Mouse (Mus musculus) lung, postnatal 0 days (tissue): ENCODE data around the gene 1700001C19Rik. TPM values are rescaled to one million over a fixed set of nuclear protein-coding genes. Genes with fewer than 3 reads are reported as not detected.

Experiments used
- ATAC-seq: fragments of 200-750 bp; cut with Nextera tagmentation; 2 replicates; pipeline ENCODE4 v1.8.0; 2017; ENCODE audit warnings: moderate library complexity
- DNase-seq: peaks from one replicate; pipeline ENCODE4 v3.0.0-alpha.2; 2016; ENCODE audit warnings: low spot score
- H3K27ac ChIP-seq: fragments of 300-500 bp; sonication (generic); 2 replicates; pipeline ENCODE4 v1.5.1; 2014; ENCODE audit warnings: antibody characterized with exemption, mild to moderate bottlenecking, low read length, mixed read lengths
- H3K27me3 ChIP-seq: fragments of 300-500 bp; sonication (generic); replicated peaks from 2 replicates; pipeline ENCODE4 v1.6.1; 2014; ENCODE audit warnings: low read length, mixed read lengths; ENCODE audit not compliant: insufficient read depth
- H3K36me3 ChIP-seq: fragments of 300-500 bp; sonication (generic); 2 replicates; pipeline ENCODE4 v1.6.1; 2014; ENCODE audit warnings: low read length, mixed read lengths; ENCODE audit not compliant: insufficient read depth
- H3K4me1 ChIP-seq: fragments of 300-500 bp; sonication (generic); 2 replicates; pipeline ENCODE4 v1.6.1; 2014; ENCODE audit warnings: antibody characterized with exemption, low read depth, low read length, mixed read lengths; ENCODE audit not compliant: insufficient read depth
- H3K4me2 ChIP-seq: fragments of 300-500 bp; sonication (generic); replicated peaks from 2 replicates; pipeline ENCODE4 v1.6.1; 2014; ENCODE audit warnings: low read depth, mild to moderate bottlenecking, low read length, moderate library complexity, mixed read lengths
- H3K4me3 ChIP-seq: fragments of 300-500 bp; sonication (generic); 2 replicates; pipeline ENCODE4 v1.5.1; 2014; ENCODE audit warnings: low read depth, low read length
- H3K9ac ChIP-seq: fragments of 300-500 bp; sonication (generic); replicated peaks from 2 replicates; pipeline ENCODE4 v1.6.1; 2014; ENCODE audit warnings: low read depth, mild to moderate bottlenecking
- H3K9me3 ChIP-seq: fragments of 300-500 bp; sonication (generic); 2 replicates; pipeline ENCODE4 v1.6.1; 2016; ENCODE audit warnings: low read length, mixed read lengths
- CTCF ChIP-seq: IDR thresholded peaks from 2 replicates; pipeline ENCODE4 v1.5.1; 2016; ENCODE audit warnings: antibody characterized with exemption, mild to moderate bottlenecking
- EP300 ChIP-seq: IDR thresholded peaks from 2 replicates; pipeline ENCODE4 v1.6.1; 2016; ENCODE audit warnings: antibody characterized with exemption, mild to moderate bottlenecking, control low read depth
- WGBS: fragments of 180-500 bp; shearing (Covaris S2); extraction: QIAGEN DNeasy Blood & Tissue Kit; methylation state at CpG from one replicate; pipeline ENCODE4 v1.1.7; 2014; 5-methylcytosine and 5-hydroxymethylcytosine counted together
- polyA plus RNA-seq: library from polyadenylated mRNA; unstranded; fragments of >200 nt; fragmentation: Nextera tagmentation; extraction: Ambion mirVana; gene quantifications from 2 replicates; pipeline ENCODE4 v1.2.1, GENCODE M21; 2015

The 1700001C19Rik gene
- polyA plus RNA-seq, 1 experiment from 2014 or later = 0.44 TPM

DNA sequence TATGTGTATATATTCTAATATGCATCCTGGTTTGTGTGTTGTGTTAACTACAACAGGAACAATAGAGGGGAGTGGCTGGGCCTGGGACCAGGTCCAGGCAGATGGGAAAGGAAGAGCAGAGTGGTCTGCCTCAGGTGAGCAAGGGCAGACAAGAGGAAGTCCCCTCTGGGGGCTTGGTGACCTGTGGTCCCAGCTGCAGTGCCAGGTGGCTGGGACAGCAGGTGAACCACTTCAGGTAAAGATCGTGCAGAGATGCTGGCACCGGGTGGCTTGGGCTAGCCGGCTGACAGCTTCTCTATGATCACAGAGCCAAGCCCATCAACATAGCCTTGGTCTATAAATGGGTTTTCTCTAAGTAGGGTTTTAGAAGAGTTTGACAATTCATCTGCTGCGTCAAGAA lies 32.9 kb upstream of the 1700001C19Rik start:
- TF ChIP-seq EP300 (no peak), CTCF (no peak)

DNA sequence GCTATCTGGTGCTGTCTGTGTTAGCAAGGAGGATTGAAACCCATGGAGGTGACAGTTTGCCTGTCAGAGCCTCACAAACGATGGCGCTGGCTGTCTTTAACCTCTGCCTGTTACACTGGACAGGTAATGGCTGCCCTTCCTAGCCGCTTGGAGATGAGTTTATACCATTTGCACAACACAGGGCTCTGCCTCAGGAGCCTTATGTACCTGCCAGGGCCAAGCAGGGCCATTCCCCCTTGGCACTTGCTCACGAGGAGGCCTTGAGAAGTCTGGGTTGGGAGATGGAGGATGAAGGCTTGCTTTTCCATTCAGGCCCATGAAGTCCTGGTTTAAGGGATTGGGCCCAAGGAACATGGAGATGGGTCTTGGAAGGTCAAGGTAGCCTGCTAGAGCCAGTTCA lies 32.5 kb upstream of the 1700001C19Rik start:
- H3K27ac ChIP-seq = no peak overlapping the region
- no peaks in the 10 kb centered on the region for H3K27me3 ChIP-seq
- no peak overlapping the region for H3K4me3 ChIP-seq
- no peaks in the 10 kb centered on the region; the same call in 1 of the 2 replicates for H3K4me1 ChIP-seq
- 89% methylated on average over 4 of the region's 4 CpGs for WGBS
- H3K9me3 ChIP-seq = no peaks in the 10 kb centered on the region
- DNase-seq = no peak
- H3K36me3 ChIP-seq = no peaks in the 10 kb centered on the region
- TF ChIP-seq EP300 (no peak), CTCF (no peak)
- no peak for ATAC-seq
- H3K9ac ChIP-seq = no peak overlapping the region
- no peak overlapping the region for H3K4me2 ChIP-seq

More for the DNA sequence above, 32.9 kb upstream of the 1700001C19Rik start:
- DNase-seq (no peak), ATAC-seq (no peak)
- Histone ChIP-seq H3K36me3 (no peaks in the 10 kb centered on the region), H3K4me1 (no peaks in the 10 kb centered on the region; the same call in 1 of the 2 replicates), H3K4me3 (no peak overlapping the region), H3K27ac (no peak overlapping the region), H3K9ac (no peak overlapping the region), H3K9me3 (no peaks in the 10 kb centered on the region), H3K27me3 (no peaks in the 10 kb centered on the region), H3K4me2 (no peak overlapping the region)
- 67% methylated on average over 4 of the region's 4 CpGs for WGBS

DNA sequence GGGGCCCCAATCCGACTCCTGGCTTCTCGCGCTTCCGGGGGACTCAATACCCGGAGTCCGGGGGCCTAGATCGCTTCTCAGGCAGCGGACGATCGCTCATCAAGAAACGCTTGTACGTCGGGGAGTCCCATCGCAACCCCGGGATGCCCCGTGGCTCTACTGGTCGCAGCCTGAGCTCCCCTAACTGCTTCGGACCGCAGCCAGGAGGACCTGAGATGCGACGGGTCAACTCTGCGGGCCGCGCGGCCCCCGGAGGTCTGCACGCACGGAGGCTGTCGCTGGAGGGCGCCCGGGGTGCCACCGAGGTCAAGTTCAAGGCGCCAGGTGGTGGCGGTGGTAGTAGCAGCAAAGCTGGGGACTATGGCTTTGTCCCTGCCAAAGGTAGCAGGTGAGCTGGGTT lies 31.3 kb upstream of the 1700001C19Rik start:
- H3K36me3 ChIP-seq = no peaks in the 10 kb centered on the region
- no peaks in the 10 kb centered on the region; the same call in 1 of the 2 replicates for H3K4me1 ChIP-seq
- DNase-seq (no peak), ATAC-seq (no peak)
- TF ChIP-seq CTCF (peak; percentile 39; the same call in 1 of the 2 replicates), EP300 (no peak)
- H3K4me2 ChIP-seq = 0 out of 2 replicates have a peak overlapping the region, but pooled peaks have one; percentile 1
- 26% methylated on average over 34 of the region's 34 CpGs for WGBS
- H3K27me3 ChIP-seq = no peaks in the 10 kb centered on the region
- H3K9ac ChIP-seq = no peak overlapping the region
- H3K4me3 ChIP-seq = no peak overlapping the region
- no peaks in the 10 kb centered on the region for H3K9me3 ChIP-seq
- no peak overlapping the region for H3K27ac ChIP-seq

DNA sequence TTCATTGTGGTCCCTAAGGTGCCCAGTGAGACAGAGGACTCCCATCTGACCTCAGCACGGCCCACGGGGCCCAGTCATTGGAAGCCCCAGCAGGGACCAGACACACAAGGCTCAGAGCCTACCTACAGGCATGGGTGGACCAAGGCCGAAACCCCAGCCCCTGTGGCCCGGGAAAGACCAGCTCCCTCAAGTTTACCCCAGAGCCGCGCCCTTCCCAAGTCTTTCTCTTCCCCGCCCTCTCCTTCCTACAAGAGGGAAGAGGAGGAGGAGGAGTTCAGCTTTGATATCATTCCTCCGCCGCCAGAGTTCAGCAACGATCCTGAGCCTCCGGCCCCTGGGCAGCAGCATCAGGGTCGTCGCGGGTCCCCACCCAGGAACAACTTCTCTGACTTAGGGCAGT lies 30.9 kb upstream of the 1700001C19Rik start:
- DNase-seq (no peak), ATAC-seq (no peak)
- Histone ChIP-seq H3K4me1 (no peaks in the 10 kb centered on the region; the same call in 1 of the 2 replicates), H3K36me3 (no peaks in the 10 kb centered on the region), H3K27me3 (no peaks in the 10 kb centered on the region), H3K4me2 (0 out of 2 replicates have a peak overlapping the region, but pooled peaks have one; percentile 1), H3K9ac (no peak overlapping the region), H3K9me3 (no peaks in the 10 kb centered on the region), H3K4me3 (no peak overlapping the region), H3K27ac (no peak overlapping the region)
- TF ChIP-seq CTCF (no peak), EP300 (no peak)
- 36% methylated on average over 13 of the region's 14 CpGs for WGBS

DNA sequence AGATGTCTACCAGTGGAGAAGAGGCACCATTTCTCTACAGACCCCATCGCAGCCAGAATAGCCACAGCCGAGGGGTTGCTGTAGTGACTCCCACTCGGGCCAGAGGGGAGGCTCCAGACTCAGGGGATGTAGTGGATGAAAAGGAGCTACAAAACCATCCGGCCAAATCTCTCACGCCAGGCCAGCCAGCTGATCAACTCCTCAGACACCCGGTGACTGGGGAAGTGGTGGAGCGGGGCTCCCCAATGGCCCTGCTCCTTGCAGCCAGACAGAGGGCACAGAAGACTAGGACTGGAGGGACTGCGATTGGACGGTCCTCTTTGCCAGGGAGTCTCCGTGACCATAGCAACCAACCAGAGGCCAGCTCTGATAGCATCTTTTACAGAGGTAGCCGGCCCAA lies 30.5 kb upstream of the 1700001C19Rik start:
- TF ChIP-seq EP300 = no peak
- no peak for TF ChIP-seq CTCF
- DNase-seq = no peak
- no peaks in the 10 kb centered on the region; the same call in 1 of the 2 replicates for H3K4me1 ChIP-seq
- no peak for ATAC-seq
- H3K36me3 ChIP-seq = no peaks in the 10 kb centered on the region
- H3K27ac ChIP-seq = no peak overlapping the region
- no peak overlapping the region for H3K4me3 ChIP-seq
- no peaks in the 10 kb centered on the region for H3K27me3 ChIP-seq
- no peaks in the 10 kb centered on the region for H3K9me3 ChIP-seq
- no peak overlapping the region for H3K9ac ChIP-seq
- WGBS = 81% methylated on average over 11 of the region's 11 CpGs
- no peak overlapping the region for H3K4me2 ChIP-seq

GRCm38 (mm10) chr17:47466284-47466683 lies 29.1 kb upstream of the 1700001C19Rik start:
- no peaks in the 10 kb centered on the region for H3K27me3 ChIP-seq
- no peaks in the 10 kb centered on the region for H3K36me3 ChIP-seq
- no peaks in the 10 kb centered on the region for H3K9me3 ChIP-seq
- no peak overlapping the region for H3K27ac ChIP-seq
- no peak overlapping the region for H3K9ac ChIP-seq
- H3K4me1 ChIP-seq = no peaks in the 10 kb centered on the region; the same call in 1 of the 2 replicates
- ATAC-seq (no peak), DNase-seq (no peak)
- WGBS = 36% methylated on average over 8 of the region's 9 CpGs
- no peak overlapping the region for H3K4me3 ChIP-seq
- H3K4me2 ChIP-seq = no peak overlapping the region
- TF ChIP-seq CTCF (no peak), EP300 (no peak)

DNA sequence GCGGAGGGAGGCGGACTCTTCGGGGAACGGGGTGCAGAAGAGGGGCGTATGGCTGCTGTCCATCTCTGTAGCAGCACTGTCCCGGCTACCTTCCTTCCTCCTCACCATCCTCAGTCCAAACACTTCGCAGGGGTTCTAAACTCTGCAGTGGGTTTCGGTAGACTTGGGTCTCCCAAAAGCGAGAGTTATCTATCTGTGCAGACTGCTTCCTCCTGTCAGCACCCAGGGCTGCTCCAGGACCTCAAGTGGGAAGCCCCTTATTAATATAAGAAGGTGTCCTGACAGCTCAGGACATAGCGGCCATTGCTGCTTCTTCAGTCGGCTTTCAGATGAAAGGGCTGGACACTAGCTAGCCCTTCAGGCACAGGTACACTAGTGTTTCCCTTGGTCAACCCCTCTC lies 27.8 kb upstream of the 1700001C19Rik start:
- no peak for TF ChIP-seq CTCF
- no peak for TF ChIP-seq EP300
- Histone ChIP-seq H3K36me3 (no peaks in the 10 kb centered on the region), H3K9me3 (no peaks in the 10 kb centered on the region), H3K4me2 (no peak overlapping the region), H3K4me3 (no peak overlapping the region), H3K27ac (no peak overlapping the region), H3K27me3 (no peaks in the 10 kb centered on the region), H3K4me1 (no peaks in the 10 kb centered on the region; the same call in 1 of the 2 replicates), H3K9ac (no peak overlapping the region; the same call in 1 of the 2 replicates)
- WGBS = 65% methylated on average over 11 of the region's 11 CpGs
- DNase-seq (no peak), ATAC-seq (no peak)
